Mouse (Mus musculus) stomach, embryonic 15.5 days (tissue): ENCODE measurements at regions not wholly inside any gene's neighbourhood (a gene's known extent, or its start where the extent isn't known, plus 50 kb on each side); places are given as distances from the start of the nearest gene placed in this dataset.

Experiments used
- ATAC-seq: fragments of 200-750 bp; cut with Nextera tagmentation; 2 replicates; pipeline ENCODE4 v1.8.0; 2017; ENCODE audit warnings: low read depth, moderate number of reproducible peaks, moderate TSS enrichment; ENCODE audit not compliant: insufficient read depth, low FRiP score
- H3K27ac ChIP-seq: fragments of 300-500 bp; sonication (generic); 2 replicates; pipeline ENCODE4 v1.5.1; 2015; ENCODE audit warnings: mild to moderate bottlenecking, inconsistent platforms
- H3K27me3 ChIP-seq: fragments of 300-500 bp; sonication (generic); replicated peaks from 2 replicates; pipeline ENCODE4 v1.6.1; 2015; ENCODE audit warnings: inconsistent platforms
- H3K36me3 ChIP-seq: fragments of 300-500 bp; sonication (generic); 2 replicates; pipeline ENCODE4 v1.6.1; 2015; ENCODE audit warnings: inconsistent platforms
- H3K4me1 ChIP-seq: fragments of 300-500 bp; sonication (generic); 2 replicates; pipeline ENCODE4 v1.6.1; 2015; ENCODE audit warnings: inconsistent platforms
- H3K4me2 ChIP-seq: fragments of 300-500 bp; sonication (generic); 2 replicates; pipeline ENCODE4 v1.6.1; 2015; ENCODE audit warnings: mild to moderate bottlenecking, inconsistent platforms
- H3K4me3 ChIP-seq: fragments of 300-500 bp; sonication (generic); replicated peaks from 2 replicates; pipeline ENCODE4 v1.5.1; 2015; ENCODE audit warnings: inconsistent platforms
- H3K9ac ChIP-seq: fragments of 300-500 bp; sonication (generic); 2 replicates; pipeline ENCODE4 v1.6.1; 2015; ENCODE audit warnings: inconsistent platforms
- H3K9me3 ChIP-seq: fragments of 300-500 bp; sonication (generic); 2 replicates; pipeline ENCODE4 v1.6.1; 2016; ENCODE audit warnings: inconsistent platforms
- WGBS: fragments of 180-500 bp; shearing (Covaris S2); methylation state at CpG from one replicate; pipeline ENCODE4 v1.1.7; 2015; 5-methylcytosine and 5-hydroxymethylcytosine counted together

GRCm38 (mm10) chr2:75250507-75250906, 408.6 kb upstream of the Hnrnpa3 start:
- no peaks in the 10 kb centered on the region for H3K36me3 ChIP-seq
- no peak overlapping the region for H3K4me2 ChIP-seq
- WGBS, result 69% methylated on average over 1 of the region's 1 CpGs
- no peaks in the 10 kb centered on the region for H3K27me3 ChIP-seq
- H3K9ac ChIP-seq, result no peak overlapping the region
- no peak for ATAC-seq
- H3K4me3 ChIP-seq, result no peak overlapping the region
- no peaks in the 10 kb centered on the region for H3K4me1 ChIP-seq
- no peak overlapping the region for H3K27ac ChIP-seq
- H3K9me3 ChIP-seq, result no peaks in the 10 kb centered on the region

- no peak overlapping the region for H3K4me3 ChIP-seq
- no peaks in the 10 kb centered on the region for H3K9me3 ChIP-seq
- no peaks in the 10 kb centered on the region for H3K4me1 ChIP-seq
- H3K27me3 ChIP-seq, result no peaks in the 10 kb centered on the region
- WGBS, result 87% methylated on average over 8 of the region's 8 CpGs
- H3K36me3 ChIP-seq, result no peaks in the 10 kb centered on the region
- no peak overlapping the region for H3K9ac ChIP-seq
- H3K4me2 ChIP-seq, result no peak overlapping the region
- H3K27ac ChIP-seq, result no peak overlapping the region
- no peak for ATAC-seq
Measured at GRCm38 (mm10) chr2:75252829-75253228, 406.2 kb upstream of the Hnrnpa3 start.

DNA sequence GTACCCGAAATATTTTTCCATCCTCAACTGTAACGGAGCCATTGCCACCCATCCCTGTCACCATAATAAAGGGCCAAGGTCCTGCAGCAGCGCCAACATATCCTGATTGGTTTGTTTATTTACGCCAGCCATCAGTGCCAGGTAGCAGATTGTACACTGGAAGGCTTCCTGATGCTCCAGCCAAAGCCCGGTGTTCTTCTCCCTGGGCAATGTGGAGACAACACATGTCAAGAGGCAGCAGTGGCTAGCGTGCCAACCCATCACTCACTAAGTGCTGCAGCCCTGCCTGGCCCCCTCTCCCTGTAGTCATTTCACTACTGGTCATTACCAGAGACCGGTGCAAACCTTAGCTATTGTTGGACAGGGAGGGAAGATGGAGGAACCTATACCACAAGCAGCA, 393.8 kb upstream of the Hnrnpa3 start:
- no peak overlapping the region for H3K4me2 ChIP-seq
- H3K36me3 ChIP-seq, result no peaks in the 10 kb centered on the region
- no peaks in the 10 kb centered on the region for H3K27me3 ChIP-seq
- no peaks in the 10 kb centered on the region for H3K9me3 ChIP-seq
- H3K4me1 ChIP-seq, result no peaks in the 10 kb centered on the region
- no peak overlapping the region for H3K27ac ChIP-seq
- no peak overlapping the region for H3K9ac ChIP-seq
- ATAC-seq, result no peak
- no peak overlapping the region for H3K4me3 ChIP-seq
- 68% methylated on average over 7 of the region's 7 CpGs for WGBS

DNA sequence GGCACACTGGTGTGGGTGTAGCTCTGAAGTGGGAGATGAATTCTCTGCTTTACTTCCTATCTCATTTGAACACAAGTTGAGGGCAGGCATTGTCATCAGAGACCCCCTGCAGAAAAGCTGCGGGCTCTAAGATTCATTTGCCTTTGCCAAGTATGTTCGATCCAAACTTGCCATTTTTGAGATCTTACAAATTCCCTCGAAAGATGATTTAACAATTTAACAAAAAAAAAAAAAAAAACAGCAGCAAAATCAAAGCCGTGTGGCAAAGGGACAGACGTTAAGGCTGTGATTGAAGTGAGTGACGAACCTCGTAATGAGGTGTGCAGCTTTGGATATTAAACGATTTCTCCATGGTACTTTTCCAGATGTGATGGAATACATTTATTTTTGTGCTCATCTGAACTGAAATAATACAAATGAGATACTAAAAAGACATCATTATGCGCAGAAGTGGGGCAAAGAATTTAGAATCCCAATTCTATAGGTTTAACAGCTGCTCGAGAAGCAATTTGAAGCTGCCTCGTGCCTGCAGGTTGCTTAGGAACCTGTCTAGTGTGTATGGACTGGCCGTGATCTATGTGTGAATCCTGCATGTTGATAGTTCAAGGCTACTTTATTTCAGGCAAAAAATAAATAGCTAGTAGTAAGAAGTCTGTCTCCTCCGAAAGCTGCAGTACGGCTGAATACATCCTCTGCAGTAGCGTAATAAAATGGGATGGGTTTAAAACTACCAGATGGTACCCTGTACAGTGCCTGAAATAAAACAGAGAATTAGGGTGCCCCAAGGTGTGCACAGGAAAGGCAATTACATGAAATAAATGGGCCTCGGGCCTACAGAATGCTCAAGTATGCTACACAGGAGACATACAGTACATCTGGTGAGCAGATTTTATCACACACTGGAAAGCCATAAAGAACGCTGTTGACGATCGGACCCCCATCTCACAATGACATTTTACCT, 393.0 kb upstream of the Hnrnpa3 start:
- no peaks in the 10 kb centered on the region for H3K9me3 ChIP-seq
- no peaks in the 10 kb centered on the region for H3K4me1 ChIP-seq
- H3K9ac ChIP-seq, result no peak overlapping the region
- ATAC-seq, result no peak
- no peaks in the 10 kb centered on the region for H3K27me3 ChIP-seq
- H3K4me3 ChIP-seq, result no peak overlapping the region
- H3K27ac ChIP-seq, result no peak overlapping the region
- H3K36me3 ChIP-seq, result no peaks in the 10 kb centered on the region
- 82% methylated on average over 19 of the region's 19 CpGs for WGBS
- no peak overlapping the region for H3K4me2 ChIP-seq

DNA sequence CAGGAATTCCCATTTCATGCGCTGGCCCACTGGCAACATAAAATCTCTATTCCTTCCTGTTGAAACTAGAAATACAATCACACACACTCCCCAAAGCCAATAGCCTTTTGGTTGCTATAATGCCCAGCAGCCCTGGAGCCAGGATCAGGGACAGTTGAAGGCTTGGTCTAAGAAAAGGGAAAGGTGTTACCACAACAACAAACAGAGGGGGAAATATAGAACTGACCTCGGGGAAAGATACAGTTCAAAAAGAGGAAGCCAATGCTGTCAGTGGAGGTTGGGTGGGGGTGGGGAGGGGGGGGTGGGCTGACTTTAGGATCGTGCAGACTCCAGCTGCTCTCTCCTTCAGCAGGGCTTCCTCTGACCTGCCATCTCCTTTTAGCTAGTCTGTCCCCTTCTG, 391.1 kb upstream of the Hnrnpa3 start:
- Histone ChIP-seq H3K4me1 (no peaks in the 10 kb centered on the region), H3K9ac (no peak overlapping the region), H3K4me3 (no peak overlapping the region), H3K36me3 (no peaks in the 10 kb centered on the region), H3K4me2 (no peak overlapping the region), H3K9me3 (no peaks in the 10 kb centered on the region), H3K27ac (no peak overlapping the region), H3K27me3 (no peaks in the 10 kb centered on the region)
- ATAC-seq, result no peak
- 65% methylated on average over 3 of the region's 3 CpGs for WGBS

DNA sequence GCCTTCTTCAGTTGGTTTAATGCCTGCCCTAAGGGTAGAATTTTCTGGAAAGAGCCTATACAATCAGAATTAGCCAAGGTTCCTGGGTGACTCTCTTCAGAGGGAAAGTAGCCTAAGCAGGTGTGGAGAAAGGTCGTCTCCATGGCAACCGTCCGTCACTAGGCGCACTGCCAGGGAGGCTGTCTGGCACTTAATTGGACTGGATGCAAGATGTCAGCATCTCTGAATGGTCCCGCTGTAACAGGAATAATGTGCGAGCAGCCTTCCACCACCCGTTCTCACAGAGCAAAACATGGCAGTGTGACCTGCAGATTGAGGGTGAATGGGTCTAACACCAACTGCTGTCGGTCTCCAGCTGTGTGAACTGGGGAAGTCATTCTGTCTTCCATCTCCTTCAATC, 389.6 kb upstream of the Hnrnpa3 start:
- H3K9me3 ChIP-seq, result no peaks in the 10 kb centered on the region
- WGBS, result 57% methylated on average over 8 of the region's 8 CpGs
- no peaks in the 10 kb centered on the region for H3K4me1 ChIP-seq
- H3K27me3 ChIP-seq, result no peaks in the 10 kb centered on the region
- no peak overlapping the region for H3K9ac ChIP-seq
- ATAC-seq, result no peak
- no peak overlapping the region for H3K27ac ChIP-seq
- H3K4me2 ChIP-seq, result no peak overlapping the region
- no peaks in the 10 kb centered on the region for H3K36me3 ChIP-seq
- no peak overlapping the region for H3K4me3 ChIP-seq

- 64% methylated on average over 4 of the region's 4 CpGs for WGBS
- H3K36me3 ChIP-seq, result no peaks in the 10 kb centered on the region
- H3K4me3 ChIP-seq, result no peak overlapping the region
- no peak for ATAC-seq
- H3K9ac ChIP-seq, result no peak overlapping the region
- no peaks in the 10 kb centered on the region for H3K9me3 ChIP-seq
- H3K4me2 ChIP-seq, result no peak overlapping the region
- no peaks in the 10 kb centered on the region for H3K4me1 ChIP-seq
- no peak overlapping the region for H3K27ac ChIP-seq
- H3K27me3 ChIP-seq, result no peaks in the 10 kb centered on the region
Measured at GRCm38 (mm10) chr2:75270115-75270514, 388.9 kb upstream of the Hnrnpa3 start.

GRCm38 (mm10) chr2:75287900-75288299, 371.2 kb upstream of the Hnrnpa3 start:
- no peaks in the 10 kb centered on the region for H3K4me1 ChIP-seq
- WGBS, result 89% methylated on average over 1 of the region's 1 CpGs
- no peak for ATAC-seq
- H3K4me3 ChIP-seq, result no peak overlapping the region
- no peak overlapping the region for H3K27ac ChIP-seq
- no peaks in the 10 kb centered on the region for H3K27me3 ChIP-seq
- no peaks in the 10 kb centered on the region for H3K36me3 ChIP-seq
- no peaks in the 10 kb centered on the region for H3K9me3 ChIP-seq
- H3K9ac ChIP-seq, result no peak overlapping the region
- H3K4me2 ChIP-seq, result no peak overlapping the region

DNA sequence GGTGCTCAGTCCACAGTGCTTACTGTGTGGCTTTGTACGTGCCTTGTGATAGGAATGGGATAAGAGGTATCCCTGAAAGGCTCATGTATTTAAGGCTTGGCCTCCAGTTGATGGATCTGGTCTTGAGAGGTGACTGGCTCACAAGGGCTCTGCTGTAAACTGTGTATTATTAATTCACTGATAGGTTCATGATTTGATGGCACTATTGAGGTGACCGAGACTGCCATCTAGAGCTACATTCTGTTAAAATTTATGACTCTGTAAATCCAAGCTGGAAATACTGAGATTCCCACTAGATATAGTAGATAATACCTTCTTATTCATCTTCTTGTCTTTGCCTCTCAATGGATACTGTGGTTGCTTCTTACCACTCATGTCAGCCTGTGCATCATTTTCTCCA, 367.4 kb upstream of the Hnrnpa3 start:
- 81% methylated on average over 2 of the region's 2 CpGs for WGBS
- no peak overlapping the region for H3K4me3 ChIP-seq
- no peaks in the 10 kb centered on the region for H3K27me3 ChIP-seq
- no peak for ATAC-seq
- H3K36me3 ChIP-seq, result no peaks in the 10 kb centered on the region
- no peaks in the 10 kb centered on the region for H3K4me1 ChIP-seq
- no peaks in the 10 kb centered on the region for H3K9me3 ChIP-seq
- no peak overlapping the region for H3K9ac ChIP-seq
- H3K4me2 ChIP-seq, result no peak overlapping the region
- H3K27ac ChIP-seq, result no peak overlapping the region

DNA sequence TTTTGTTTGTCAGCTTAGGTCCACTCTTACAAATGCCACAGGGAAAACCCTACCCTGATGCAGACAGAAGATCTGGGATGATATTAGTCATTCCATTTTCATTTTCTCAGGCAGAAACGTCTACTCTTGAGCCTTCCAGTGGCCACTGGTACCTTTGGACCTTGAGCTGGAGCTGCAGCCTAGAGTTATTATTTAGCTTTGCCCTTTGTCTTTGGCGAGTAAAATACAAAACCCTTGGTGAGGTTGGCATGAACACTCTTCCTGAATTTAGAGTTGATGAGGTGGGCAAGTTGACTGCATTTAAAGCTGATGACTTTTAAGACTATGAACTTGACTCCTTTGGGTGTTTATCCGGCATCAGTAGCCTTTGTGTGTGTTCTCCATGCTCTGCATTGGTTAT, 352.2 kb upstream of the Hnrnpa3 start:
- no peak for ATAC-seq
- H3K9me3 ChIP-seq, result no peaks in the 10 kb centered on the region
- H3K36me3 ChIP-seq, result no peaks in the 10 kb centered on the region
- H3K4me1 ChIP-seq, result no peaks in the 10 kb centered on the region
- H3K27ac ChIP-seq, result no peak overlapping the region
- no peak overlapping the region for H3K4me2 ChIP-seq
- 76% methylated on average over 3 of the region's 3 CpGs for whole genome bisulfite sequencing
- no peak overlapping the region for H3K9ac ChIP-seq
- no peak overlapping the region for H3K4me3 ChIP-seq
- H3K27me3 ChIP-seq, result no peaks in the 10 kb centered on the region

- Histone ChIP-seq H3K9me3 (no peaks in the 10 kb centered on the region), H3K4me2 (no peak overlapping the region), H3K36me3 (no peaks in the 10 kb centered on the region), H3K27me3 (no peaks in the 10 kb centered on the region; the same call in 1 of the 2 replicates), H3K4me3 (no peak overlapping the region), H3K4me1 (no peaks in the 10 kb centered on the region), H3K9ac (no peak overlapping the region), H3K27ac (no peak overlapping the region)
- no peak for ATAC-seq
- 66% methylated on average over 4 of the region's 4 CpGs for WGBS
Measured at GRCm38 (mm10) chr2:75311191-75311590, 347.9 kb upstream of the Hnrnpa3 start.

- no peaks in the 10 kb centered on the region; the same call in 1 of the 2 replicates for H3K27me3 ChIP-seq
- no peak overlapping the region for H3K4me2 ChIP-seq
- no peaks in the 10 kb centered on the region for H3K4me1 ChIP-seq
- no peak overlapping the region for H3K4me3 ChIP-seq
- WGBS, result 14% methylated on average over 7 of the region's 7 CpGs
- H3K9me3 ChIP-seq, result no peaks in the 10 kb centered on the region
- H3K27ac ChIP-seq, result no peak overlapping the region
- no peak overlapping the region for H3K9ac ChIP-seq
- no peaks in the 10 kb centered on the region for H3K36me3 ChIP-seq
- no peak for ATAC-seq
Measured at GRCm38 (mm10) chr2:75312246-75312645, 346.8 kb upstream of the Hnrnpa3 start.
